ENCODE assay signal across 19 mouse cellular contexts in the genomic region with DNA sequence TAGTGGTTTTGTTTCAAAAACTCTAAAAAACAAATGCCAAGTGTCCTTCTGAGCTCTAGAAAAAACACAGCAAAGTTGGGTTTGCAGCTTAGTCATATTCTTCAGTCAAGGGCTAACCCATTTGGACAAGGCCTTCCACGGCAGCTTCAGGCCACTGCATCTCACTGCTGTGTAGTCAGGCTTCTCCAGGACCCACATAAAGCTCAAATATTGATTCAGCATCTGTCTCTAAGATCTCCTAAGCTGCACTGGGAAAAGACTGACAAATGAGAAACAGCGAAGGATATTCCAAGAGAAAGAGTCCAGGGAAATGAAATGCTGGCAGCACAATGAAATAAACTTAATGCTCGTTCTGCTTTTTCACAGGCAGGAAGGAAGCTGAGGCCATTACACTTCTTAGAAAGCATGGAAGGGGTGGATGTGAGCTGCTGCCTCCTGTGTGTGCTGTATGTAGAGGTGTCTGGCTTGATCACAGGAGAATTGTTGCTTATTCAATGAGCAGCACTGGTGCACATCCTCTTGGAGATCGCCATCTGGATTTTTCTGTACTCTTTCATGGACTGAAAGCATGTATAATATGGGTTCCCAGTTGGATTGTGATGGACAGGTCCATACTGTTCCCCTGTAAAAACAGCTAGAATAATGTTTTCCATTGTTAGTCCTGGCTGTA.
DNase-seq lines count a peak whose midpoint lies in the region; ATAC-seq and TF ChIP-seq lines count a peak whose summit lies in the region.
"Had no signal": no experiment of that assay in that cellular context is flagged by ENCODE, and none has a peak within 500 bp of the region (broad histone marks: within the 10 kb centered on the region; RNA-seq: fewer than 3 reads in every experiment).

No protein-coding gene starts in this region.

- WGBS in embryonic facial prominence, embryonic 14.5 days = 69% methylated on average over 4 of the region's 4 CpGs
- WGBS in embryonic facial prominence, embryonic 10.5 days = 89% methylated on average over 4 of the region's 4 CpGs
- 64% methylated on average over 4 of the region's 4 CpGs for WGBS in embryonic facial prominence, embryonic 15.5 days
- WGBS in limb, embryonic 14.5 days = 64% methylated on average over 4 of the region's 4 CpGs

- H3K4me3 ChIP-seq in embryonic facial prominence, embryonic 14.5 days (ENCODE audit: low read depth, low read length) = no peak overlapping the region
- no peak overlapping the region for H3K4me3 ChIP-seq in embryonic facial prominence, embryonic 10.5 days
- H3K4me3 ChIP-seq in embryonic facial prominence, embryonic 15.5 days (replicated peaks) = no peak overlapping the region
- H3K4me3 ChIP-seq in limb, embryonic 14.5 days (replicated peaks; ENCODE audit: low read length) = no peak overlapping the region
- H3K4me3 ChIP-seq: embryonic facial prominence, embryonic 12.5 days; forebrain, embryonic 13.5 days; forebrain, embryonic 15.5 days had no signal

- ATAC-seq in embryonic facial prominence, embryonic 14.5 days (ENCODE audit: low read depth) = peak; percentile 33; the same call in 1 of the 2 replicates
- ATAC-seq in embryonic facial prominence, embryonic 15.5 days (ENCODE audit: insufficient number of reproducible peaks, low FRiP score, low TSS enrichment, low read depth) = peak; percentile 34; the same call in 1 of the 2 replicates
- peak; percentile 80; the same call in 1 of the 2 replicates for ATAC-seq in limb, embryonic 14.5 days (ENCODE audit: low FRiP score, low read depth)
- ATAC-seq: forebrain, embryonic 13.5 days; forebrain, embryonic 15.5 days; forebrain, postnatal 0 days had no signal

- DNase-seq in embryonic facial prominence, embryonic 14.5 days (ENCODE audit: low spot score) = peak; percentile 34
- DNase-seq in embryonic facial prominence, embryonic 10.5 days (ENCODE audit: low spot score) = no peak
- DNase-seq in limb, embryonic 14.5 days (ENCODE audit: low spot score) = peak; percentile 14
- DNase-seq in thymus, postnatal 10 days (ENCODE audit: low spot score in 2 of 2) = no peak
- DNase-seq: adrenal gland, adult 8-10 months; adrenal gland, postnatal 14 days; adrenal gland, postnatal 36 days; cerebellum, adult 11 months; cerebellum, adult 18-20 months; cerebellum, adult 8-10 months; cerebellum, adult 9-11 months; cerebellum, postnatal 14 days; cerebellum, postnatal 36 days; embryo, embryonic 11 days; forebrain, postnatal 0 days had no signal

- TF ChIP-seq POLR2A in limb, embryonic 14.5 days (IDR thresholded peaks at IDR 0.05; ENCODE audit: borderline replicate concordance, extremely low read depth, insufficient read depth, insufficient read length) = no peak

- no peaks in the 10 kb centered on the region for H3K4me1 ChIP-seq in embryonic facial prominence, embryonic 14.5 days (ENCODE audit: control insufficient read depth, insufficient read depth, low read length)
- no peaks in the 10 kb centered on the region for H3K4me1 ChIP-seq in embryonic facial prominence, embryonic 10.5 days
- H3K4me1 ChIP-seq in embryonic facial prominence, embryonic 15.5 days = no peaks in the 10 kb centered on the region
- H3K4me1 ChIP-seq in limb, embryonic 14.5 days (ENCODE audit: control insufficient read depth, insufficient read depth, low read length) = no peaks in the 10 kb centered on the region
- H3K4me1 ChIP-seq: embryonic facial prominence, embryonic 12.5 days; forebrain, embryonic 13.5 days; forebrain, embryonic 15.5 days had no signal

- H3K4me2 ChIP-seq in embryonic facial prominence, embryonic 14.5 days (ENCODE audit: low read depth, low read length) = no peak overlapping the region
- H3K4me2 ChIP-seq in embryonic facial prominence, embryonic 15.5 days (replicated peaks) = no peak overlapping the region
- no peak overlapping the region for H3K4me2 ChIP-seq in limb, embryonic 14.5 days (replicated peaks; ENCODE audit: low read depth, low read length, severe bottlenecking)
- H3K4me2 ChIP-seq: embryonic facial prominence, embryonic 12.5 days; forebrain, embryonic 13.5 days; forebrain, embryonic 15.5 days had no signal

- no peaks in the 10 kb centered on the region for H3K27me3 ChIP-seq in embryonic facial prominence, embryonic 14.5 days (replicated peaks; ENCODE audit: control insufficient read depth, insufficient read depth, low read length)
- H3K27me3 ChIP-seq in embryonic facial prominence, embryonic 10.5 days (replicated peaks; ENCODE audit: low read depth, poor library complexity, severe bottlenecking) = no peaks in the 10 kb centered on the region
- no peaks in the 10 kb centered on the region for H3K27me3 ChIP-seq in embryonic facial prominence, embryonic 15.5 days
- no peaks in the 10 kb centered on the region for H3K27me3 ChIP-seq in limb, embryonic 14.5 days (ENCODE audit: control insufficient read depth, insufficient read depth, low read length)
- H3K27me3 ChIP-seq: embryonic facial prominence, embryonic 12.5 days; forebrain, embryonic 13.5 days; forebrain, embryonic 15.5 days had no signal

- H3K9me3 ChIP-seq in embryonic facial prominence, embryonic 14.5 days (ENCODE audit: control insufficient read depth, low read length) = no peaks in the 10 kb centered on the region
- no peaks in the 10 kb centered on the region for H3K9me3 ChIP-seq in embryonic facial prominence, embryonic 10.5 days
- no peaks in the 10 kb centered on the region for H3K9me3 ChIP-seq in embryonic facial prominence, embryonic 15.5 days (replicated peaks)
- no peaks in the 10 kb centered on the region for H3K9me3 ChIP-seq in limb, embryonic 14.5 days (ENCODE audit: control insufficient read depth, low read length)
- H3K9me3 ChIP-seq: embryonic facial prominence, embryonic 12.5 days; forebrain, embryonic 13.5 days; forebrain, embryonic 15.5 days had no signal

- H3K36me3 ChIP-seq in embryonic facial prominence, embryonic 14.5 days (ENCODE audit: control insufficient read depth, insufficient read depth, low read length) = no peaks in the 10 kb centered on the region
- no peaks in the 10 kb centered on the region for H3K36me3 ChIP-seq in embryonic facial prominence, embryonic 10.5 days (replicated peaks)
- no peaks in the 10 kb centered on the region for H3K36me3 ChIP-seq in embryonic facial prominence, embryonic 15.5 days
- no peaks in the 10 kb centered on the region for H3K36me3 ChIP-seq in limb, embryonic 14.5 days (ENCODE audit: control insufficient read depth, insufficient read depth, low read length)
- H3K36me3 ChIP-seq: embryonic facial prominence, embryonic 12.5 days; forebrain, embryonic 15.5 days had no signal

- no peak overlapping the region for H3K27ac ChIP-seq in embryonic facial prominence, embryonic 14.5 days (replicated peaks; ENCODE audit: low read depth, low read length)
- no peak overlapping the region for H3K27ac ChIP-seq in embryonic facial prominence, embryonic 10.5 days (replicated peaks)
- H3K27ac ChIP-seq in embryonic facial prominence, embryonic 15.5 days (replicated peaks) = no peak overlapping the region
- no peak overlapping the region for H3K27ac ChIP-seq in limb, embryonic 14.5 days (replicated peaks; ENCODE audit: low read depth, low read length)
- H3K27ac ChIP-seq: embryonic facial prominence, embryonic 12.5 days; forebrain, embryonic 13.5 days; forebrain, embryonic 15.5 days had no signal

- no peak overlapping the region for H3K9ac ChIP-seq in embryonic facial prominence, embryonic 14.5 days (ENCODE audit: low read depth, low read length)
- H3K9ac ChIP-seq in embryonic facial prominence, embryonic 15.5 days = no peak overlapping the region
- no peak overlapping the region for H3K9ac ChIP-seq in limb, embryonic 14.5 days (ENCODE audit: low read depth, low read length, severe bottlenecking)
- H3K9ac ChIP-seq: embryonic facial prominence, embryonic 12.5 days; forebrain, embryonic 13.5 days; forebrain, embryonic 15.5 days; forebrain, postnatal 0 days had no signal

Comparison
In these comparisons a context has a peak if more than half of its experiments do, and no peak if none do; other contexts are left out.
1. DNase-seq: peak in embryonic facial prominence, embryonic 14.5 days (single experiment) and limb, embryonic 14.5 days (single experiment); none in embryonic facial prominence, embryonic 10.5 days (single experiment) and thymus, postnatal 10 days (0 of 2).
2. Peak in every context shown above with its lines, with median percentiles within 50 percentile points of each other: ATAC-seq.